Mouse (Mus musculus): ENCODE results near the gene Bcar3.
"Not testable (repeated sequence)": the region's sequence is repeated elsewhere in the genome, so short reads cannot be mapped to it uniquely, and the experiment has no call there.

Gene Bcar3

DNA sequence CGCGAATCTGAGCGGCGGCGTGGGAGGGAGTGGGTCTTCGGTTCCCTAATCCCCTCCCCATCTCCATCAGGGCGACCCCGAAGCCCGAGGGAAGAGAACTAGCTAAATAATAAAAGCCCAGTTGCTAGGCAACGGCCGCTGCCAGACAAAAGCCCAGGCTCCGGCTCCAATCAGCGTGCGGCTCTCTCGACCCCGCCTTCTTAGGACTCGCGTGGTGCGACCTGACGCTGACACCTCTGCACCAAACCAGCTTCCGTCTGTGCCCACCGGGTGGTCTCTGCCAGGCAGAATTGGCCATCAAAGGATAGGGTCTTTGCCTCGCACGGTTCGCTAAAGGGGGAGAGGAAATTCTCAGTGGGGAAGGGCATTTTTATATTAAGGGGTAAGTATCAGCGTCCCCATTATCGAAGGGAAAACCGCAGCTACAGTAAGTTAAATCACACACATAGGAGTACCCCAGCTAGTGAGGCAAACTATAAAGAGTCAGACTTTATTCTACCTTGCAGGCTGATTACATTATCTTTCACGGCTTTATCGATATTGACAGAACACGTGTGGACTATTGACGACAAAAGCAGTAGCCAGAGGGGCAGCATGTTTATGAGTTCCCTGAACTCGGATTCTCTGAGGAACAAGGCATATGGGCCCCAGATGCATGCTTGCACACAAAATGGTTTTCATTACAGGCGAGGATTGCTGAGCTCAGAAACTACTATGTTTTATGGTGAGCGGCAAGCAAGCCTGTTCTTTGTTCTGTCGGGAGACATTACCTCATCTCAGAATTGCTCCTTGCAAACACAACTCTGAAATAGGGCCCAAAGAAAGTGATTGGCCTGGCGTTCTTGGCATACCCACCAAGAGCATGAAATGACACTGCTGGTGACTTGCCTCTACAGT, at the start of gene Bcar3:
Gene Bcar3, plus strand, starts transcription at position 183 of the 897 bp plus-strand sequence.
- DNase-seq (ENCODE audit: low spot score in 2 of 2) = peak; percentile 89 to 96

DNA sequence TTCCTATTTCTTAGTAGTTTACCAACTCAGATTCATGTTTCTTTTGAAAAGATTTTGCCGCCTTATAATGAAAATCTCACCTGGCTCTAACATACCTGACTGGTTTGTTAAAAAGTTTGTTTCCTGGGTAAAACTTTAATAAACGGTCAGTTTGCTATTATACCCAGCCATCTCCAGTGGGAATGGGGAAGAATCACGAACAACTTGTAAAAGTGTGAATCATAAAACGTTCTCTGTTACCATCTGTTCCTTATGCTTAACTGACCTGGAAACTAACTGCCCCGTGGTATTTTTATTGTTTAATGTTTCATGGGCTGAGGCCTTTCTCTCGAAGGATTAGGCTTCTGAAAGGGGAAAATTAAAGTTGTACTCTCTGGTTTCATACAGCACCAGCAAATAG, 49.2 kb upstream of the Bcar3 start:
- no peak for DNase-seq (ENCODE audit: low spot score in 2 of 2)

DNA sequence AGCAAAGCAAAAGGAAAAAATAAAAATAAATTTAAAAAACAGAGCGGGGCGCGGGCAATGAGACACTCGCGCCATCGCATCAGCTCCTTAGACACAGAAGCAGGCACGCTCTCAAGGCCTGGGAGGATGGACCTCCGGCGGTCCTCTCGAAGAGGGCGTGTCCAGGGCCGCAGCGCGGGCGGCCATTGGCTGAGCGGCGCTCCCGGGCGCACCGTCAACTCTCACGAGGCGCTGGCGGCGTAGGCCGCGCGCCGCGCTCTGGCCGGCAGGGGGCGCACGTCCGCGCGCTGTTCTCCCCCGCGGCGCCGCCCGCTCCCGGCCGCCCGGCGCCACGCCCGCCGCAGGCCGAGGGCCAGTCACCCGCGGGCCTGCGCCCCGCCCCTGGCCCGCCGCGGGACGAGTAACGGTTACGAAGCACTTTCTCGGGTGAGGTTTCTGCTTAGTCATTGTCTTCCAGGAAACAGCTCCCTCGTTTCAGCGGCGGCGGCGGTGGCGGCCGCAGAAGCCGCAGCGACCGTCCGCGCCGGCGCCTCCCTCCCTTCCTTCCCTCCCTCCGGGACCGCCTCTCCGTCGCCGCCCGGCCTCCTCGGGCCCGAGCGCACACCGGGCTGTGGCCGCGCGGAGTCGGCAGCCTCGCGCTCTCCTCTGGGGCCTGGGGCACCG, 48.6 kb upstream of the Bcar3 start, which contains the start of gene Gclm:
Gene Gclm, plus strand, starts transcription at position 343 of the 663 bp plus-strand sequence.
- peak; percentile 83 to 91 for DNase-seq (ENCODE audit: low spot score in 2 of 2)

DNA sequence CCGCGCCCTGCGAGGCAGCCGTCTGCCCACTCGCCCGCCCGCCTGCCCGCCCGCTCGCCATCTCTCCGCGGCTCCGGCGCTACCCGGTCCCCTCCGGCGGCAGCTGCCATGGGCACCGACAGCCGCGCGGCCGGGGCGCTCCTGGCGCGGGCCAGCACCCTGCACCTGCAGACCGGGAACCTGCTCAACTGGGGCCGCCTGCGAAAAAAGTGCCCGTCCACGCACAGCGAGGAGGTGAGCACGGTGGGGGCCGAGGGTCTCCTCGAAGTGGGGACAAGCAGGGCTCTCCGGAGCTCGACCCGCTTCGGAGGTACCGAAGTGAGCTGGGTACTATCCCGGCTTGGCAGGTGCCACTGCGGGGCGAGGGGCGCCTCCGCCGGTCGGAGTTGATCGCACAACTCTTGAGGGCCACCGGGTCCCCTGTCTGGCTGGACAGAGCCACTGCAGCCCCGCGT, 48.0 kb upstream of the Bcar3 start:
- DNase-seq (ENCODE audit: low spot score in 2 of 2) = peak in 1 of 2 experiments; percentile 41

DNA sequence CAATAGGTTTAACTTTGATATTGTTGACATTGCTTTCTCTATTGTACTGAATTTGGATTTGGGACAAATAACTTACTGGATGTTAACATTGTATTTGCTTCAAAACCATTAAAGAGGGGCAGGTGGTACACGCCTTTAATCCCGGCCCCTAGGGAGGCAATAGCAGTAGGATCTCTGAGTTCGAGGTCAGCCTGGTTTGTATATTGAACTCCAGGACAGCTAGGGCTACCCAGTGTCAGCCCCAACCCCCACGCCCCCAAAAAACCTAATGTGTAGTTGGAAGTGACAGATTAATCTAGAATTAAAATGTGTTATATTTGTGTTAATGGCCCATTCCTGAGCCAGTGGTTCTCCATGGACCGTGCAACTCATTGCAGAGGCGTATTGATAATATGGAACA, 47.5 kb upstream of the Bcar3 start:
- DNase-seq (ENCODE audit: low spot score in 2 of 2) = no peak

DNA sequence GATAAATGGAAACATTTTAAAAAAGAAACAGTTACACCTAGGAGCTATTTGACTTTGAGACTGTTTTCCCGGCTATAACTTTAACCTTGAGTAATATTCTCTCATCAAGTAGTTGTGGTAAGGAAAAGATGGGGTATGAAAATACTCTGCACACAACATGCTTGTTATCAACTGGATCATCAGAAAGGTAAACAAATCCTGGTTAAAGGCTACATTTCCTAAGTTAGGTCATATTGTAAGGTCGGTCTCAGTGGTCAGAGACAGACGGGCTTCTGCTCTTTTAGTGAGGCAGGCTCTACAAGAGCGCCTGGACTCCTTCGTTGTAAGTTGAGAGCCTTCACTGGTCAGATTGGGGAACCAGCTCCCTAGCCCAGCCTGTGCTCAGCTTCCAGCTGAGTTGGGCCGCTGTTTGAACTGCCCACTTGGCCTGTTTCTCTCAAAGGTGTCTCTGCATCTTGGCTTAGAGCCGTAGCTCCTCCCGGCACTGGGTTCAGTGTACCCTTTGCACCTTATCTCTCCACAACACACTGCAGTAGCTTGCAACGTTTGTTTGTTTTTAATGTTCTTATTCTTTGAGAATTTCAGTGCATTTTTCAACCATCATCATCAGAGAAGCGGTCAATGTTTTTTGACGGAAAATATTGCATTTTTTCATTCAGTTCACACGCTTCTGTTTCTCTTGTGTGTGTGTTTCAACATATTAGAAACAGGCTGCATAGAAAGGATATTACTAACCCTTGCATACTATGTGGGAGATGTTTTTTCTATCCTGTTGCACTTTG, 46.8 kb upstream of the Bcar3 start:
- no peak for DNase-seq (ENCODE audit: low spot score in 2 of 2)

DNA sequence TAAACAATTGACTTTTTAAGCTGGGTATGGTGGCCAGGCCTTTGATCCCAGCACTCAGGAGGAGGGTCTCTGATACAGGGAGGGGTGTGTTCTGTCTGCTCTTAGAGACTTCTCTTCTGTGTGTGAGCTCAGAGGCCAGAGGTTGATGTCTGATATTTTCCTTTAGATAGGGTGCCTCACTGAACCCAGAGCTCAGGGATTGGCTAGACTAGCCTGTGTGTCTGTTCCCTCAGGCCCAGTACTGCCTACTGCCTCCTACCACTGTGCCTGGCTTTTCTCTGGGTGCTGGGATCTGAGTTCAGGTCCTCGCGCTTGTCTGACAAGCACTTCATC, 46.2 kb upstream of the Bcar3 start:
- DNase-seq (ENCODE audit: low spot score in 2 of 2) = no peak

DNA sequence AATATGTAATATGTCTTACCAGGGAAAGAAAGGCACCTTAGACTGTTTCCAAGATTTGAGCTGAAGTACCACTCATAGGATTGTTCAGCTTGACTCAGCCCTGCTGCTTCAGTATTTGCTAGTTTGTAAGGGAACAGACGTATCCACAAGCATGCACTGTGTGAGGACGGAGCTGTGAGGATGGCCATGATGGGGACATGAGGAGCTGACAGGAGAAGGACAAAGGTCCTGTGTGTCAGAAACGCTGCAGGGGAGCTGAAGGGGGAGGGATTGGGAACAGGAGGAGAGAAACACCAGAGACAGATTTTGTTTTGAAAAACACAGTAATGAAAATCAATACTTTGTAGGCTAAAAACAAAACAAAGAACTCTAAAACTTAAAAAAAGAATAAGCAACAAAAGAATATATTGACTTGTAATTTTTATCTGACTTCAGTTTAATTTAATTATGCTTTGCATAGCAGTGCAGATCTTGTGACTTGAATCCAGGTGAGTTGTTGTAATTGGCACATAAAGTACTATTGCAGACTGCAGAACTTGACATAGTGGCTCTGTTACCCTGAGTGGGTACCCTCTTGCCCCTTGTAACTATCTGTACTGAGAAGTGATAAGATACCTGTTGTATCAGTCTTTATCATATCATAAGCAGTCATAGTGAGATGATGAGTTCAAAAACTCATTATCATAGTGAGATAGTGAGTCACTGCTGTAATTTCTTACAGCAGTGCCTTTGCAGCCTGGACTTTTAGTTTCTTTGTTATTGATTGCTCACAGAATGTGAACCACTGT, 41.3 kb upstream of the Bcar3 start:
- no peak for DNase-seq (ENCODE audit: low spot score in 2 of 2)

DNA sequence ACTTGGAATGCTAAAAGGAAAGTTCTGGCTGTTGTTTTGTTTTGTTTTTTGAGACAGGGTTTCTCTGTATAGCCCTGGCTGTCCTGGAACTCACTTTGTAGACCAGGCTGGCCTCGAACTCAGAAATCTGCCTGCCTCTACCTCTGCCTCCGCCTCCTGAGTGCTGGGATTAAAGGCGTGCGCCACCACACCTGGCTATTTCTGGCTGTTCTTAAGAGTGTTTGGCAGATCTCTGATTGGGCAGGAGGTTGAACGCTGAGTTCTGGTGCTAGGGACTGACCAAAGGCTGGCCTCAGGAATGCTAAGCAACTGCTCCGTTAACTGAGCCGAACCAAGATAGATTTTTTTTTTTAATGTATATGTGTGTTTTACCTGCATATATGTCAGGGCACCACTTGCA, 39.9 kb upstream of the Bcar3 start:
- DNase-seq (ENCODE audit: low spot score in 2 of 2) = not testable (repeated sequence)

DNA sequence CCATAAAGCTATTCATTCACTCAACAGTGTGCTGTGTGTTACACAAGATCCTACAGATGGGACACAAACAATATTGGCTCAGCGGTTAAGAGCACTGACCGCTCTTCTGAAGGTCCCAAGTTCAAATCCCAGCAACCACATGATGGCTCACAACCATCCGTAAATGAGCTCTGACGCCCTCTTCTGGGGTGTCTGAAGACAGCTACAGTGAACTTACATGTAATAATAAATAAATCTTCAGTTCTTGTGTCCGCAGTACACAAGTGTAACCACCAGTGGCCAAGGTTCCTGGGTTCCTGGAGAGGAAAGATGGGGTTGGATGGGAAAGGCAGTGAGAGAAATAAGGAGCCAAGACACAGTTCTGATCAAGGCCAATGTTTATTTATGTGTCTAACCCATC, 23.9 kb upstream of the Bcar3 start:
- no peak for DNase-seq (ENCODE audit: low spot score in 2 of 2)

DNA sequence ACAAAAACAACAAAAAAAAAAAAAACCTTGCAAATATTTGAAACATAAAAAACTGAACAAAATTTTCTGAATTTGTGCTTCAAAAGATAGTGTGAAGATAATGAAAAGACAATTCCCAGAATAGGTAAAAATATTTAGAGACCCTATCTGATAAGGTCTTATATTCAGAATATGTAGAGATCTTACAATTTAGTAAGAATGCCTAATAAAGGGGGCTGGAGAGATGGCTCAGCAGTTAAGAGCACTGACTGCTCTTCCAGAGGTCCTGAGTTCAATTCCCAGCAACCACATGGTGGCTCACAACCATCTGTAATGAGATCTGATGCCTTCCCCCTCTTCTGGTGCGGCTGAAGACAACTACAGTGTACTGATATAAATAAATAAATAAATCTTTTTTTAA, 21.4 kb upstream of the Bcar3 start:
- not testable (repeated sequence) for DNase-seq (ENCODE audit: low spot score in 2 of 2)

DNA sequence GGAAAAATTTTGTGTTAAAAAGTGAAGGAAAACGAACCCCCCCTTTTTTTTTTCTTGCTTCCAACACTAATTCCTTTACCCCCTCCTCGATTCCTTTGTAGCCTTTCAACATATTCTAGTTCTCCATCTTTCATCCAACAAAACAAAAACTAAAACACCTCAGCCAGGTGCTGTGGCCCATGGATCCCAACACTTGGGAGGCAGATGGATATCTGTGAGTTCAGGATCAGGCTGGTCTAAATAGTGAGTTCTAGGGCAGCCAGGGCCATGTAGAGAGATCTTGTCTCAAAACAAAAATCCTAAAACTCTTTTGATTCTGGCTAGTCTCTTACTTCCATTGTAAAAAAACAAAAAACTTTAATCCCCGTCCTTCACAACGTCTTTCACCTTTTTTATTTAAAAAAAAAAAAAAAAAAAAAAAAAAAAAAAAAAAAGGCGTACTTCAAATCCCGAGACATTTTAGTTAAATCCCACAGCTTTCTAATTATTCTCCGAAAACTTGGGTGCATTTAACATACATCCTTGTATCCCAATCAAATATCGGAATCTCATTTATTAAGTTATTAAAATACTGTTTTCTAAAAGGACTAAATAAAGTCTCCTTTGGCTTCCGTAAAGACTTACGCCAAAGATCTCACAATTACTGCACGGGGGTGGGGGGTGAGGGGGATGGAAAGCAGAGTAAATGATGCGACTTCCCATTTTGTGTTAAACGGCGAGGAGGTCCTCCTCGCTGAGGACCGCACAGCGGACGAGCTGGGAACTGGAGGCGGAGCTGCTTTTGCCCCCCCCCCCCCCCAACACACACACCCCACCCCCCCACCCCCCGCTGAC, 20.3 kb upstream of the Bcar3 start:
- DNase-seq (ENCODE audit: low spot score in 2 of 2) = no peak

DNA sequence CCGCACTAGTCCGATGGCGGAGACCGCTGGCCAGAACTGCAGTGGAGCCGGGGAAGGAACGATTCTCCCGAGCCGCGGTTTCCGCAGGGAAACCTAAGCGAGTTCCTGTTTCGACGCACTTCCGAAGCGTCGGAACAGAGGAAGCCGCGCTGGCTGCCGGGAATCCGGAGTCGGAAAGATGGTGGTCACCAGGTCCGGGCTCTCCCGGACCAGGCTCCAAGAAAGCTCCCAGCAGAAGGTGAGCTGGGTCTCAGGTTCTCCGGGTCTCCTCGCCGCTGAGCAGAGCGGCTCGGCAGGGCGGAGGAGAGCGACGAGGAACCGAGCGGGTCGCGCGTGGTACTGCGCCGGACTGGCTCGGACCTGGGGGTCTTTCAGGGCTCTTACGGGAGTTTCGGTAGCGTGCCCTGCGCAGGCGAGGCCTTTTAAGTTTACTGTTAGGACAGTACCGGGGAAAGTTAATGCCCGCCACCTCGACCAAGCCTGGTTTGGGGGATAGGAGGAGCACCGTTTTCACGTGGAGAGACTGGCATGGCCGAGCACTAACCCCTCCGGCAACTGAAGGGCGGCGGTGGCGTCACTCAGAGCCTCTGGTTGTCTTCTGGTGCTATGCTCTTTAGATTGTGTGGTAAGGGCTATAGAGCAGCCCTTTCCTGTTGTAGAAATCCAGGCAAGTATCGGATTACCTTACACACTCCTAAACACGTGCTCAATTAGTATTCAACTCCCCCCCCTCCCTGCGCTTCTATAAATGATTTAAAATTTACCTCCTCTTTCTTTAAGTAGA, 19.5 kb upstream of the Bcar3 start, which contains the start of gene Dnttip2:
Gene Dnttip2, plus strand, starts transcription at position 148 of the 784 bp plus-strand sequence.
- DNase-seq (ENCODE audit: low spot score in 2 of 2) = peak; percentile 76 to 92

DNA sequence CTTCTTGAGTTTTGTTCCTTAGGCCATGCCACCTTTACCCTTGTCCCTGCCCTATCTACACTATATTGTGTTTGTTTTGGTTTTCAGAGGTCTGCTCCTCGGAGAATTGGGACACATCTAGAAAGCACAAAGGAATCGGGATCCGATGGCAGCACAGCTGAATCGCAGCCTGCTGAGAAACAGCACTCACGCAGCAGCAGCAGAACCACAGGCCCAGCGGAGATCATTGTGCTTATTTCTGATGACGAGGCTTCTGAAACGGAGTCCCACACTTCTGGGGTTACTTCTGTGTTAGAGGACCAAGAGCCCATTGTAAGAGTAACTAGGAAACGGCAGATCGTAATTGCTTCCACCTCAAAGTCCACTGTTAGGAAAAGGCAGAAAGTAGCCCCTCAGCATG, 18.8 kb upstream of the Bcar3 start:
- DNase-seq (ENCODE audit: low spot score in 2 of 2) = no peak

DNA sequence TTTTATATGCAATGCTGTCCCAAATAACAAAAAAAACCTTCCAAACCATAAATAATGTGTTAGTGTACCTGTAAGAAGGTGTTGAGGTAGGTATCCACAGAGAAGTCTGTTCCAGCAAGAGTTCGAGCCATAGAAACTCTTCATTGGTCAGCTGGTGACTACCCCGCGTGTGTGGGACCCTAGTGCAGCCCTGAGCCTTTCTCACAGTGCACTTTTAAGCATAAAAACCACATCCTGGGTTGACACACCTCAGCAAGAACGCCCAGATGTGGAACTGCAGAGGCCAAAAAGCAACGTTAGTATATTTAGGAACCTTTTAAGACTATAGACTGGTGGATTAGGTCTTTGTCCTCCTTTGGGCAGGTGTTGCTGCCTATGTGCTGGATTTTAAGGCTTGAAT, 6.7 kb upstream of the Bcar3 start:
- DNase-seq (ENCODE audit: low spot score in 2 of 2) = no peak

DNA sequence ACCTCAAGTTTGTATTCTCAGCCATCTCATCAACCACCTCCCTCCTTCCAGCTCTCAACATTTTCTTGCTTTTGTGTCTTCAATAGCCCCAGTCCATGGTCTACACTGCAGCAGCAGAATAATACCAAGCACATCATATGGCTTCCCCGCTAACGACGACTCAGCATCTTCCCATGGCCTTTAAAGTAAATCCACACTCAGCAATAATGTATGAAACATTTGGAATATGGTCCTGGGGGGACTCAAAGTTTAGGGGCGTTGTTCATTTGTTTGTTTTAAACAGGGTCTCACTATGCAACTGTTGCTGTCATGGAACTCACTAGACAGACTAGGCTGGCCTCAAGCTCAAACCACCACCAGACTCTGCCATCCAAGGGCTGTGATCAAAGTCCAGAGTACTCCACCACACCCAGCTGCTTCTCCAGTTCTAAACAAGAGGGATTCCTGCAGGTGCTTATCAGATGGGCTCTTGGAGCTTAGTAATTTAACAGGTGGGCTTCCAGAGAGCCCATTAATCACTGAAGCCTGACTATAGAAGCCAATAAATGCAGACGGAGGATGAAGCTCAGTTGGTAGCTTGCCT, 5.2 kb upstream of the Bcar3 start:
- no peak for DNase-seq (ENCODE audit: low spot score in 2 of 2)

DNA sequence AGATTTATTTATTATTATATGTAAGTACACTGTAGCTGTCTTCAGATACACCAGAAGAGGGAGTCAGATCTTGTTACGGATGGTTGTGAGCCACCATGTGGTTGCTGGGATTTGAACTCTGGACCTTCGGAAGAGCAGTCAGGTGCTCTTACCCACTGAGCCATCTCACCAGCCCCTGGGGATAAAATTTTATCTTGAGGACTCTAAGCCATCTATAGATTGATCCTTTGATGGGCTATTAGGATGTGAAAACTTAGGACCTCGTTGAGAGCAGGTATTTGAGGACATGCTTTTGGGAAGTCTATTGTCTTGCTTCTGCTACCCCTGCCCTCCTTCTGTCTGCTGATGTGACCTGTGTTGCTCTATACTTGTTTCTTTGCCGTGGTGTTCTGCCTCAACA, 4.6 kb upstream of the Bcar3 start:
- not testable (repeated sequence) for DNase-seq (ENCODE audit: low spot score in 2 of 2)

DNA sequence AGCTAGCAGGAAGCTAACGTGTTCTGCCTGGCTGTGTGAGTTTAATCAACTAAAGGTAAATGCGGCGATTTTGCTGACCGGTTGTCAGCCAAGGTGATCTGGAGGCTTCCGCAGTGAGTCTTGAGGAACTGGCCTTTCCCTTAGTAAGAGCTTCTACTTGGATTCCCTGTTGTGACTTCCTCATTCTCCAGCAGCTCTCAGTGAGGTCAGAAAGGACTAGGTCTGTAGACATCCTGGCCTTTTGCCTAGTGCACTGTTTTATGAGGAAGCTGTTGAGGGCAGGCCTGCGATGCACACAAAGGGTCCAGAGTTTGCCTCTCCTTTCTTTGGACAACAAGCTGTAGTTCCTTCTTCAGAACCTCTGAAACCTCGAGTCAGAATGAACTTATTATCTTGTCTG, 3.2 kb upstream of the Bcar3 start:
- DNase-seq (ENCODE audit: low spot score in 2 of 2) = peak in 1 of 2 experiments; percentile 28

DNA sequence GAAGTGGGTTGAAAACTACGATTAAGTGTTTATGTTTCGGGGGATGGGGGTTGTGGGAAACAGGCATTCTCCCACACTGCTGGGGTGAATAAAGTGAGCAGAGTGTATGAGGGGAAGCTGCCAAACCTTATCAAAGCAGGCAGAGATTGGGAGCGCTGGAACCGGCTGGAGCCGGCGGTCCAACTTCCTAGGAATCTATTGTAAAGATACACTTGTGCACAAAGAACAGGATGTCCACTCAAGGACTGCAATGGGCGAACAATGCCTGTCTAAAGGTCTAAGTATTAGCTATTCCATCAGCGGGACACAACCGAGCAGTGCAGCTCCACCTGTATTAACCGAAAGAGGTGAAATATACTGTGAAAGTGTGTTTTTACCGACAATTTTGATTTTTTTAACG, 2.1 kb upstream of the Bcar3 start:
- no peak for DNase-seq (ENCODE audit: low spot score in 2 of 2)

All from left cerebral cortex, adult 9 months (tissue).